Mouse (Mus musculus) lung, postnatal 0 days (tissue): ENCODE data around the gene Ctdspl2. TPM values are rescaled to one million over a fixed set of nuclear protein-coding genes. Genes with fewer than 3 reads are reported as not detected.
"Not testable (repeated sequence)": the region's sequence is repeated elsewhere in the genome, so short reads cannot be mapped to it uniquely, and the experiment has no call there.

Experiments used
- ATAC-seq: fragments of 200-750 bp; cut with Nextera tagmentation; 2 replicates; pipeline ENCODE4 v1.8.0; 2017; ENCODE audit warnings: moderate library complexity
- DNase-seq: peaks from one replicate; pipeline ENCODE4 v3.0.0-alpha.2; 2016; ENCODE audit warnings: low spot score
- H3K27ac ChIP-seq: fragments of 300-500 bp; sonication (generic); 2 replicates; pipeline ENCODE4 v1.5.1; 2014; ENCODE audit warnings: antibody characterized with exemption, mild to moderate bottlenecking, low read length, mixed read lengths
- H3K27me3 ChIP-seq: fragments of 300-500 bp; sonication (generic); replicated peaks from 2 replicates; pipeline ENCODE4 v1.6.1; 2014; ENCODE audit warnings: low read length, mixed read lengths; ENCODE audit not compliant: insufficient read depth
- H3K36me3 ChIP-seq: fragments of 300-500 bp; sonication (generic); 2 replicates; pipeline ENCODE4 v1.6.1; 2014; ENCODE audit warnings: low read length, mixed read lengths; ENCODE audit not compliant: insufficient read depth
- H3K4me1 ChIP-seq: fragments of 300-500 bp; sonication (generic); 2 replicates; pipeline ENCODE4 v1.6.1; 2014; ENCODE audit warnings: antibody characterized with exemption, low read depth, low read length, mixed read lengths; ENCODE audit not compliant: insufficient read depth
- H3K4me2 ChIP-seq: fragments of 300-500 bp; sonication (generic); replicated peaks from 2 replicates; pipeline ENCODE4 v1.6.1; 2014; ENCODE audit warnings: low read depth, mild to moderate bottlenecking, low read length, moderate library complexity, mixed read lengths
- H3K4me3 ChIP-seq: fragments of 300-500 bp; sonication (generic); 2 replicates; pipeline ENCODE4 v1.5.1; 2014; ENCODE audit warnings: low read depth, low read length
- H3K9ac ChIP-seq: fragments of 300-500 bp; sonication (generic); replicated peaks from 2 replicates; pipeline ENCODE4 v1.6.1; 2014; ENCODE audit warnings: low read depth, mild to moderate bottlenecking
- H3K9me3 ChIP-seq: fragments of 300-500 bp; sonication (generic); 2 replicates; pipeline ENCODE4 v1.6.1; 2016; ENCODE audit warnings: low read length, mixed read lengths
- CTCF ChIP-seq: IDR thresholded peaks from 2 replicates; pipeline ENCODE4 v1.5.1; 2016; ENCODE audit warnings: antibody characterized with exemption, mild to moderate bottlenecking
- EP300 ChIP-seq: IDR thresholded peaks from 2 replicates; pipeline ENCODE4 v1.6.1; 2016; ENCODE audit warnings: antibody characterized with exemption, mild to moderate bottlenecking, control low read depth
- WGBS: fragments of 180-500 bp; shearing (Covaris S2); extraction: QIAGEN DNeasy Blood & Tissue Kit; methylation state at CpG from one replicate; pipeline ENCODE4 v1.1.7; 2014; 5-methylcytosine and 5-hydroxymethylcytosine counted together
- polyA plus RNA-seq: library from polyadenylated mRNA; unstranded; fragments of >200 nt; fragmentation: Nextera tagmentation; extraction: Ambion mirVana; gene quantifications from 2 replicates; pipeline ENCODE4 v1.2.1, GENCODE M21; 2015

Ctdspl2 gene
- polyA plus RNA-seq, result 23.8 and 26.5 TPM in 2 replicates

- Histone ChIP-seq H3K9ac (peak within 1 kb of the TSS; percentile 87), H3K4me1 (peaks cover 5% of the 10 kb centered on the region; the same call in 1 of the 2 replicates), H3K27ac (peak within 1 kb of the TSS; percentile 94), H3K36me3 (no peaks in the 10 kb centered on the region), H3K27me3 (no peaks in the 10 kb centered on the region), H3K9me3 (no peaks in the 10 kb centered on the region), H3K4me3 (peak within 1 kb of the TSS; percentile 71), H3K4me2 (peak within 1 kb of the TSS; percentile 71)
- TF ChIP-seq CTCF (peak; percentile 33), EP300 (no peak)
- DNase-seq, result peak; percentile 98
- peak; percentile 97 for ATAC-seq
- WGBS, result 3% methylated on average over 43 of the region's 48 CpGs
These were observed at the start of gene Ctdspl2, which contains the start of gene Mageb3 for GRCm38 (mm10) chr2:121955765-121956223. Ctdspl2 (plus strand) TSS chr2:121956001. Mageb3 (minus strand) TSS chr2:121956092.

- DNase-seq (no peak), ATAC-seq (no peak)
- no peak overlapping the region for H3K9ac ChIP-seq
- 87% methylated on average over 3 of the region's 3 CpGs for WGBS
- H3K4me3 ChIP-seq, result no peak overlapping the region
- H3K27me3 ChIP-seq, result no peaks in the 10 kb centered on the region
- H3K4me2 ChIP-seq, result no peak overlapping the region
- no peak for TF ChIP-seq EP300
- TF ChIP-seq CTCF, result peak; percentile 36
- no peak overlapping the region for H3K27ac ChIP-seq
- no peaks in the 10 kb centered on the region for H3K4me1 ChIP-seq
- H3K9me3 ChIP-seq, result no peaks in the 10 kb centered on the region
- H3K36me3 ChIP-seq, result no peaks in the 10 kb centered on the region
These were observed 45.8 kb upstream of the Ctdspl2 start for GRCm38 (mm10) chr2:121909975-121910374.

DNA sequence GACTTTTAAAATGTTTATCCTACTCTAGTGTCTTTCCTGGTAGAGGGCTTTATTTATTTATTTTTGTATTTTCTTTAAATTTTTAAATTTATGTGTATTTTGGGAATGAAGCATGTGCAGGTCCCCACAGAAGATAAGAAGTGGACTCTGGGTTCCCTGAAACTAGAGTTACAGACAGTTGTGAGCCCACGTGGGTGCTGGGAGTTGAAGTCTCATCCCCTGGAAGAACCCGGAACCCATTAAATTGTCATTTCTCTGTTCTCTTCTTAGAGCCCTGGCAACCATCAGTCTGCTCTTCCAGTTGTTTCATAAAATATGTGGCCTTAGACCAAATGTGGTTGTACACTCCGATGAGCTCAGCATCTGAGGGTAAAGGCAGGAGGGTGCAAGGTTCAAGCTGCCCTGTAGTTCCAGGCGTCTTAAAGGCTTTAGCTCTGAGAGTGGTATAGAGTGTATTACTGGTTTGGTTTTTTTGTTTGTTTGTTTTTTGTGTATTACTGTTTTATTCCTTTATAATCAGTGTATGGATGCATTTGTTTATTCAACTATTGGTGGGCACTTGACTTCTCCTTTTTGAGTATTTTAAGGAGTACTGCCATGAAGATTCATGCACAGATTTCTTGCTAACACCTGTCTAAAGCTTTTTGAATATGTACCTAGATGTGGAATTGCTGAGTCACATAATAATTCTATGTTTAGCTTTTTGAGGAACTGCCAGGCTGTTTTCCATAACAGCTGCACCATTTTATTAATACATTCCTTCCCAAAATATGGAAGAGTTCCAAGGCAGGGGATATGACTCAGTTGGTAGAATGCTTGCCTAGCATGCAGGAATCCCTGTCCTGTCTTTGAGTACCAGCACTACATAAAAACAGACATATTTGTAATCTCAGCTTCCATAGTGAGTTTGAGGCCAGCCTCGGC is 39.5 kb upstream of the Ctdspl2 start:
- peak; percentile 74 for TF ChIP-seq EP300
- no peak for TF ChIP-seq CTCF
- no peaks in the 10 kb centered on the region for H3K9me3 ChIP-seq
- 61% methylated on average over 5 of the region's 5 CpGs for WGBS
- H3K27ac ChIP-seq, result 0 out of 2 replicates have a peak overlapping the region, but pooled peaks have one; percentile 58
- H3K4me3 ChIP-seq, result no peak overlapping the region
- H3K4me2 ChIP-seq, result no peak overlapping the region
- peak; percentile 81 for ATAC-seq
- DNase-seq, result peak; percentile 76
- no peaks in the 10 kb centered on the region for H3K4me1 ChIP-seq
- H3K36me3 ChIP-seq, result no peaks in the 10 kb centered on the region
- H3K9ac ChIP-seq, result no peak overlapping the region
- H3K27me3 ChIP-seq, result no peaks in the 10 kb centered on the region

DNA sequence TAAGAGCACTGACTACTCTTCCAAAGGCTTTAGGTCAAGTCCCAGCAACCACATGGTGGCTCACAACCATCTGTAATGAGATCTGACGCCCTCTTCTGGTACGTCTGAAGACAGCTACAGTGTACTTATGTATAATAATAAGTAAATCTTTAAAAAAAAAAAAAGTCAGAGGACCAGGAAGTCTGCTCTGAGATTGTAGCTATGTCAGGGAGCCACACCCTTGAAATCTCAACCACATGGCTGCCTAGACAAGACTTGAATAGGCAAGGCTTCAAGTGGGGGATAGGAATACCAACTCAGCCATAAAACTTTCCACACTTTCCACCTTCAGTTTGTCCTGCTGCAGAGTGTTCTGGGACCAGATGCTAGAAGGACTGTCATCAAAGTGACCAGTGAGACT is 18.2 kb upstream of the Ctdspl2 start:
- H3K27me3 ChIP-seq, DNase-seq, H3K4me1 ChIP-seq, H3K27ac ChIP-seq, H3K9ac ChIP-seq, ATAC-seq, H3K4me3 ChIP-seq, H3K9me3 ChIP-seq, H3K4me2 ChIP-seq, H3K36me3 ChIP-seq: not testable (repeated sequence)
- 63% methylated on average over 2 of the region's 2 CpGs for WGBS

DNA sequence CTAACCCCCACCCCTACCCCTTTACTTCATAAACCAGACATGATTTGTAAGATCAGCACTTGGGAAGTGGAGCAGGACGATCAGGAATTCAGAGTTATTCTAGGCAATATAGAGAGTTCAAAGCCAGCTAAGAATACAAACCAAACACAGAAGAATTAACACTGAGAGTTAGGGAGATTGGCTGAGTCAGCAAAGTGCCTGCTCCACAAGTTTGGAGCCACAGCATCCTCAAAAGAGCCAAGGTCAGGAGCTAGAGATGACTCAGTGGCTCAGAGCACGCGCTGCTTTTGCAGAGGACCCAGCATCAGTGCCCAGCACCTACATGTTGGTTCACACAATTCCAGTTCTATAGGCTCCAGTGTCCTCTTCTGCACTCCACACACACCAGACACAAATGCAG is 12.4 kb upstream of the Ctdspl2 start:
- no peaks in the 10 kb centered on the region for H3K9me3 ChIP-seq
- no peak for TF ChIP-seq EP300
- no peak for TF ChIP-seq CTCF
- ATAC-seq (no peak), DNase-seq (no peak)
- H3K4me3 ChIP-seq, result no peak overlapping the region
- H3K27ac ChIP-seq, result no peak overlapping the region
- H3K36me3 ChIP-seq, result no peaks in the 10 kb centered on the region
- WGBS, result 78% methylated on average over 3 of the region's 3 CpGs
- H3K27me3 ChIP-seq, result no peaks in the 10 kb centered on the region
- no peak overlapping the region for H3K4me2 ChIP-seq
- H3K9ac ChIP-seq, result no peak overlapping the region
- no peaks in the 10 kb centered on the region for H3K4me1 ChIP-seq

- peak overlapping the region; percentile 87; the same call in 1 of the 2 replicates for H3K9ac ChIP-seq
- DNase-seq, result no peak
- H3K4me1 ChIP-seq, result peaks cover 5% of the 10 kb centered on the region; the same call in 1 of the 2 replicates
- peak overlapping the region; percentile 94 for H3K27ac ChIP-seq
- no peaks in the 10 kb centered on the region for H3K27me3 ChIP-seq
- H3K9me3 ChIP-seq, result no peaks in the 10 kb centered on the region
- H3K36me3 ChIP-seq, result no peaks in the 10 kb centered on the region
- peak overlapping the region; percentile 71 for H3K4me2 ChIP-seq
- H3K4me3 ChIP-seq, result peak overlapping the region; percentile 71
- no peak for TF ChIP-seq EP300
- no peak for TF ChIP-seq CTCF
- ATAC-seq, result no peak
- WGBS, result 16% methylated on average over 10 of the region's 10 CpGs
These were observed 687 bp upstream of the Ctdspl2 start for GRCm38 (mm10) chr2:121954971-121955656.
